Comparison of ENCODE assay signal across 20 mouse cellular contexts in the genomic region with DNA sequence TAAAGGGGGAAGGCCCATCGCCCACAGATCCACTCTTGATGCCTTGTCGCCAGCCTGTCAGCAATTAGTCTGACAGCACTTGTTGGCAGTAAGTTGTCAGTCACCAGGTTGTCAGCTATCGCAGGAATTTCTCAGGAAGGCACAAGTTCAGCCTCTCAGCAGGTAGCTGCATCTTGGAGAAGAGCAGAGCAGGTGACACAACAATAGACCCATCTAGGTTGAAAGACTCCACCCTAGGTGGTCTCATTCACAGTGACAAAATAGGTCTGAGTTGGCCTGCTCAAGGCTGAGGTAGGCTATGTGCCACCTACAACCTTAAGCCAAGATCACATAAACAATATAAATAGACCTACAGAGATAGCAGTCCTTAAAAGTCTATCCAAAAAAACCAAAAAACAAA. TPM values are rescaled to one million over a fixed set of nuclear protein-coding genes. Genes with fewer than 3 reads are reported as not detected.
"Had no signal": no experiment of that assay in that cellular context is flagged by ENCODE, and none has a peak within 500 bp of the region (broad histone marks: within the 10 kb centered on the region; RNA-seq: fewer than 3 reads in every experiment).

No protein-coding gene starts in this region.

- DNase-seq: lung, adult 18-20 months; lung, embryonic 14.5 days; lung, postnatal 10 days; right cerebral cortex, postnatal 14 days; spleen, adult 18-20 months; thymus, adult 18-20 months; thymus, postnatal 25 days; thymus, postnatal 4 days had no signal

RNA-seq across cellular contexts. Expression of a gene that starts 8.8 kb away (rescaled TPM):
- polyA plus RNA-seq: liver, embryonic 16.5 days; lung, embryonic 14.5 days; lung, embryonic 16.5 days; macrophage; midbrain, embryonic 11.5 days; midbrain, embryonic 13.5 days; midbrain, embryonic 15.5 days; neural tube, embryonic 12.5 days; neural tube, embryonic 14.5 days; small intestine, adult 2 months; stomach, embryonic 14.5 days; stomach, embryonic 16.5 days; urinary bladder, adult 2 months had no signal
